Mouse (Mus musculus): ENCODE measurements around the gene Gab2.

Gab2 gene

GRCm38 (mm10) chr7:97262541-97262940 lies 181.2 kb downstream of the Gab2 start:
- DNase-seq (ENCODE audit: low spot score) = peak; percentile 66

- no peak for DNase-seq (ENCODE audit: low spot score)
Measured at GRCm38 (mm10) chr7:97270367-97270766, 189.0 kb downstream of the Gab2 start.

DNA sequence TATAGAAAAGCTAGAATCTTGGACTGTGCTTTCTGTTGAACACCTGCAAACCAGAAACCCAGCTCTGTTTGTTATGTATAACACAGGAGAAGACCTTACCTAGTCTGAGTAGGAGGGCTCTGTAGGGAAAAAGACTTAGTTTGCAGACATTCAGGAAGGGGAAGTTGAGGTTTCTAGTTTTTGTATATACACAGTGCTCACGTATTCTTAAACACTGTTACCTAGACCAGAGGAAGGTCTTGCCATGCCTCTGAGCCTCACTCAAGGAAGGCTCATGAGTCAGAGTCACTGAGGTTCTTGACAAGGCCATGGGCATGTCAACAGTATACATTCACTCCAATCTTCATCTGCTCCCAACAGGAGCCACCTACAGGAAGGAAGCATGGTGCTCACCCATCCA lies 189.7 kb downstream of the Gab2 start:
- no peak for DNase-seq (ENCODE audit: low spot score)

DNA sequence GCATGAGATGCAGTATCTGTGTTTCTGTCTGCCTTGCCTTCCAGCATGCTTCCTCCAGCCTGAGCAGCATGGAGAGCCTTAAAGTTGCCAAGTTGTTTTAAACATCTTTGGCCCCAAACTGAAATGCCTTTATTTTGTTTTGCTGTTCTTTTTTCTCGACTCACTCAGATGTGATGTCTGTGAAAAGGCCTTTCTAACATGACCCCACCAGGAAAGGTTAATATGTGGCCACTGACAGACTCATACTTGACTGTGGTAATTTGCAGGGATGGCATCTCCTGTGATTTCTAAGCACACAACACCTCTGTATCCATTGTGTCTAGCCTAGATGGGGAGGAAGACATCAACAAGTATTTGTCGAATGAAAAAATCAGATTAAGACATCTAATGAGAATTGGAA lies 215.6 kb downstream of the Gab2 start:
- no peak for DNase-seq (ENCODE audit: low spot score)

- peak; percentile 63 for DNase-seq (ENCODE audit: low spot score)
Measured at GRCm38 (mm10) chr7:97297466-97297865, 216.1 kb downstream of the Gab2 start.

DNA sequence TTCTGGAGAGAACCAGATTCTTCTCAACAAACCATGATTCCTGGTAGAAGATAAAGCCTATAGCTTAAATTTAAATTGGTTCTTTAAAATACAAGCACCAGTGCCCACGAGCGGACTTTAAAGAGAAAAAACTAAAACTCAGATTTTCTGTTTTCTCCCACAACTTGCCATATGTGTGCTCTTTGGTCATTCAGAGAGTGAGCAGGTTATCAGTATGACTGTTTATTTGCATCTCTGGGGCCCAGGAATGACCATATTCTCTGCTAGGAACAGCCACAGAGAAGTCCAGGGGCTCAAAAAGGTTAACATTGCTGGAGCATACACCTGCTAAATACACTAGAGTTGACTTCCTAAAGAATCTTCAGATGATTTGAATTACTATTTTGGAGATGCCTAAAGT lies 216.9 kb downstream of the Gab2 start:
- no peak for DNase-seq (ENCODE audit: low spot score)

DNA sequence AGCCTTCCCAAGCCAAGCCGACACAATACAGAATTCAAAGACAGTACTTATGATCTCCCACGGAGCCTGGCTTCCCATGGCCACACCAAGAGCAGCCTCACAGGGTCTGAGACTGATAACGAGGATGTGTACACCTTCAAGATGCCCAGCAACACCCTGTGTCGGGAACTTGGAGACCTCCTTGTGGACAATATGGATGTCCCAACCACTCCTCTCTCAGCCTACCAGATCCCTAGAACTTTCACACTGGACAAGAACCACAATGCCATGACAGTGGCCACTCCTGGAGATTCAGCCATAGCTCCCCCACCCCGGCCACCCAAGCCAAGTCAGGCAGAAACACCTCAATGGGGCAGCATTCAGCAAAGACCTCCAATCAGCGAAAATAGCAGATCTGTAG lies 217.6 kb downstream of the Gab2 start:
- DNase-seq (ENCODE audit: low spot score) = peak; percentile 1

DNA sequence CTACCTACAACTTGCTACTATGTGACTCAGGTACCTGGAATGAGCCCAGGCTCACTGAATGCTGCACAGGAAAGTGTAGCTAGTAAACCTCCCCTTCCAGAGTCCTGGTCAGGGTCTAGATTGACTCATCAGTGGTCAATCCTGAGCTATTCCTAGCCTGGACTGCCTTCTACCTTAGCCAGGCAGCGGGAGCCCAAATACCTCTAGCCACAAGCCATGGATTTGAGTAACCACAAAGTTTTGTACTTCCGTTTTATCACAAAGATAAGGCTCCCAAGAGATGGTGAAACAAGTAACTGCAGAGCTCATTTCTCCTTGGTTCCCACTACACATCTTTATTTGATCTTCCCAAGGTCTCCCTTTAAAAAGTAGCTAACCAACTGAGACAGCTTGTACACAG lies 219.5 kb downstream of the Gab2 start:
- peak; percentile 2 for DNase-seq (ENCODE audit: low spot score)

DNA sequence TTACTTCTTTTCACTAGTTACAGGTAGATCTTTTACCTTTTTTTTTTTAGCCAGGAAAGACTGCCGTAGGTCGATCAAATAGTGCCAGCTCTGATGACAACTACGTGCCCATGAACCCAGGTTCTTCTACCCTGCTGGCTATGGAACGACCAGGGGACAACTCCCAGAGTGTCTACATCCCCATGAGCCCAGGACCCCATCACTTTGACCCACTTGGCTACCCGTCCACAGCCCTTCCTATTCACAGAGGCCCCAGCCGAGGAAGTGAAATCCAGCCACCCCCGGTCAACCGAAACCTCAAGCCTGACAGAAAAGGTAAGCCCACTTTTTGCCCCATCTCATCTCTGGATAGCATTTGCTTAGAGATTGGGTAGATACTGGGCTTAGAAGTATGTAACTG lies 219.9 kb downstream of the Gab2 start:
- DNase-seq (ENCODE audit: low spot score) = peak; percentile 2

GRCm38 (mm10) chr7:97302261-97302660 lies 220.9 kb downstream of the Gab2 start:
- DNase-seq (ENCODE audit: low spot score) = no peak

DNA sequence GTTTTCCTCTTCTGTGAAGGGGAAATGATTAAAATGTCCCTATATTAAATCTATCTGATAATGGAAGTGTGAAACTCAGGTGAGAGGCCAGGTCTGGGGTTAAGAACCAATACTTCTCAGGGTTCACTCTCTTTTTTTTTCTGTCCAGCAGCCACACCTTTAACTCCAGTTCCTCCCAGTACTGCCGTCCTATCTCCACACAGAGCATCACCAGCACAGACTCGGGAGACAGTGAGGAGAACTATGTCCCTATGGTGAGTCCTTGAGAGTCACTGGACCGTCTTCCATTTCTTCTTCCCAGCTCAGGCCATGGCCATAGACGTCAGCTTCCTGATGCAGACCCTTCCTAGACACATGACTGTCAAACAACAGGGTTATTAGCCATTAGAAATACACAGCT lies 221.5 kb downstream of the Gab2 start:
- no peak for DNase-seq (ENCODE audit: low spot score)

GRCm38 (mm10) chr7:97303614-97304013 lies 222.2 kb downstream of the Gab2 start:
- DNase-seq (ENCODE audit: low spot score) = peak; percentile 1

- DNase-seq (ENCODE audit: low spot score) = peak; percentile 1
Measured at GRCm38 (mm10) chr7:97304471-97304870, 223.1 kb downstream of the Gab2 start.

GRCm38 (mm10) chr7:97305206-97305605 lies 223.8 kb downstream of the Gab2 start:
- DNase-seq (ENCODE audit: low spot score) = peak; percentile 1

- no peak for DNase-seq (ENCODE audit: low spot score)
Measured at GRCm38 (mm10) chr7:97306813-97307212, 225.4 kb downstream of the Gab2 start.

GRCm38 (mm10) chr7:97307546-97307945 lies 226.2 kb downstream of the Gab2 start:
- no peak for DNase-seq (ENCODE audit: low spot score)

- DNase-seq (ENCODE audit: low spot score) = peak; percentile 2
Measured at GRCm38 (mm10) chr7:97309461-97310340, 228.3 kb downstream of the Gab2 start.

DNA sequence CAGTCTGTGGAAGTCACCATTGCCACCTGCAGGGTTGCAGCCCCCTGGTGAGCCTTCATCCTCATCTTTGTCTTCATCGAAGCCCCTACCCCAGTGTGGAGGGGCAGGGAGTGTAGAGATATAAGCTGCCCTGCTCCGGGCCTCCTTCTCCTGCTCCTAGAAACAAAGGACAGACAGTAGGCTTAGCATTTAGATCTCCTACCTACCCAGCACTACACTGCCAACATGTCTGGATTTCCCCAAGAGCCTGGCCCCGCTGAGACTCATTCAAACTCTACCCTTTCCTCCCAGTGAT lies 228.9 kb downstream of the Gab2 start:
- DNase-seq (ENCODE audit: low spot score) = no peak

DNA sequence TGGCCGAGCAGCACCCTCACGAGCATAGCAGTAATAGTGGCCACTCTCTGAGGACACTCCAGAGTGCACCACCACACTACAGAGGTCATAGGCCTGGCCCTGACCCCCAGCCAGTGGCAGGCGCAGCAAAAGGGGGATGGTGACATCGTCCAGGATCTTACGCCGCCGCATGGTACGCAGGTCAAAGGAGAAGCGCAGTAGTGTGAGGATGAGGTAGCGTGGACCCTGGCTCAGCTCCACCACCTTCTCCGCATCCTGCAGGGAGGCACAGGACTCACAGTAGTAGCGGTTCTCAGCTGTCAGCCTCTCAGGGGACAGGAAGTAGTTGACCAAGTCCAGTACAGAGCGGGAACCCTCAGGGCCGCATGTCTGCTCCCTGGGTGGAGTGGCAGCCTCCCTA lies 230.2 kb downstream of the Gab2 start:
- no peak for DNase-seq (ENCODE audit: low spot score)

- no peak for DNase-seq (ENCODE audit: low spot score)
Measured at GRCm38 (mm10) chr7:97312196-97312595, 230.8 kb downstream of the Gab2 start.

DNA sequence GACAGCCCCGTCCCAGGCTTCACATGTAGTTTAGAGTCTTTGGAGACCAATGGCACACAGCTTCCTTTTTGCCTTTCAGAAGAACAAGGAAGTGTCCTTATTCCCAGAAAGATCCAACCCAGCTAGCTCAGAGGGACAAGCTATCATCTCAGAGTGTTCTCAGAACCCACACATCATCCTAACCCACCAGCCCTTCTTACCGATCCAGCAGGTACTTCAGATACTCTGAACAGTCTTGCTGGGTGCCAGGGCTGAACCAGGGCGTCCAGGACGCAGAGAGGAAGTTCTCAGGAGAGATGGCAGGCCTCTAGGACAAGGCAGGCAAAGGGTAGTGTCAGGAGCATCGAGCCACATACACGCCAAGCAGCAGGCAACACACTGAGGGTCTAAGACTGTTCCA lies 231.5 kb downstream of the Gab2 start:
- DNase-seq (ENCODE audit: low spot score) = no peak

GRCm38 (mm10) chr7:97313364-97313995 lies 232.1 kb downstream of the Gab2 start:
- no peak for DNase-seq (ENCODE audit: low spot score)

GRCm38 (mm10) chr7:97314646-97315045 lies 233.3 kb downstream of the Gab2 start:
- DNase-seq (ENCODE audit: low spot score) = no peak

DNA sequence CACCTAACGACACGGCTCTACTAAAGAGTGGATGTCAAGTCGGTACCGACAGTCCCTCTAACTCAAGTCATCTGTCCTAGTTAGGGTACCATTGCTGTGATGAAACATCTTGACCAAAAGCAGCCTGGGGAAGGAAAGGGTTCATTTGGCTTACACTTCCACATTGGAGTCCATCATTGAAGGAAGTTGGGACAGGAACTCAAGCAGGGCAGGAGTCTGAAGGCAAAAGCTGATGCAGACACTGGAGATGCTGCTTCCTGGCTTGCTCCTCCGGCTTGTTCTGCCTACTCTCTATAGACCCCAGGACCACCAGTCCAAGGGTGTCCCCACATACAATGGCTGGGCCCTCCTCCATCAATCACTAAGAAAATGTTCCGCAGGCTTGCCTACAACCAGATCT lies 234.3 kb downstream of the Gab2 start:
- DNase-seq (ENCODE audit: low spot score) = no peak

Data from urinary bladder, postnatal 14 days (tissue).